Mouse (Mus musculus): ENCODE measurements around the gene Mgmt.

DNA sequence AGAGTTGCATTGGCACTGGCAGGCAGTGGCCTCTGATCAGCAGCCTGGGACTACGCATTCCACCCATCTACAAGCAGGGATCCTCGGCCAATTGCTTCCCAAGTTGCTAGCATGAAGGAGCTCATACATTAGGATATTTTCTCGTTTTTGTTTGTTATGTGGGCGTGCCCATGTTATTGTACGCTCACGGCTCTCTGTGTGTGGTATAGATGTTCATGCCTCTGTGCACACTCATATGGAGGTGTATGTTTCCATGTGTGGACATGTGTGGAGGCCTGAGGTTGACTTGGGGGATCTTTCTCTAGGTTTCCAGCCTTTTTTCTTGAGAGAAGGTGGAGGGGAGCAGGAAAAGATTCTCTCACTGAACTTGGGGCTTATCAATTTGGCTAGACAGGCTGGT is 46.8 kb upstream of the Mgmt start:
- TF ChIP-seq EP300 (IDR thresholded peaks at IDR 0.05; ENCODE audit: low read depth in 1 of 2, low read length in 2 of 2) = no peak
- no peak for TF ChIP-seq CTCF (IDR thresholded peaks at IDR 0.05 in 2 of 3, conservative IDR thresholded peaks at IDR 0.05 in 1 of 3; ENCODE audit: control insufficient read depth in 1 of 3, insufficient read depth in 1 of 3, low read depth in 2 of 3, low read length in 3 of 3, poor library complexity in 1 of 3, severe bottlenecking in 1 of 3)
- no peak for TF ChIP-seq POLR2A (IDR thresholded peaks at IDR 0.05; ENCODE audit: control insufficient read depth in 1 of 2, insufficient read depth in 1 of 2, low read depth in 1 of 2, low read length in 2 of 2, poor library complexity in 1 of 2)
- no peak for TF ChIP-seq SIN3A (IDR thresholded peaks at IDR 0.05; ENCODE audit: low read length)
- no peak for TF ChIP-seq ELF1 (IDR thresholded peaks at IDR 0.05; ENCODE audit: low read depth, low read length)
- TF ChIP-seq BHLHE40 (IDR thresholded peaks at IDR 0.05; ENCODE audit: borderline replicate concordance, low read depth, low read length) = no peak
- TF ChIP-seq ZKSCAN1 (IDR thresholded peaks at IDR 0.05; ENCODE audit: low read depth, low read length) = no peak
- no peak for TF ChIP-seq E2F4 (IDR thresholded peaks at IDR 0.05; ENCODE audit: borderline replicate concordance, low read depth, low read length)
- TF ChIP-seq ZC3H11A (IDR thresholded peaks at IDR 0.05; ENCODE audit: low read depth, low read length) = no peak
- no peak for TF ChIP-seq RCOR1 (IDR thresholded peaks at IDR 0.05; ENCODE audit: low read depth, low read length)
- TF ChIP-seq POLR2AphosphoS2 (IDR thresholded peaks at IDR 0.05; ENCODE audit: low read length) = no peak
- no peak for TF ChIP-seq MXI1 (IDR thresholded peaks at IDR 0.05; ENCODE audit: low read depth, low read length)
- no peak for TF ChIP-seq USF1 (IDR thresholded peaks at IDR 0.05; ENCODE audit: low read depth, low read length)
